Mouse (Mus musculus): ENCODE measurements around the gene Vav1. TPM values are rescaled to one million over a fixed set of nuclear protein-coding genes. Genes with fewer than 3 reads are reported as not detected.
A peak's percentile ranks its signal among the peaks of the same experiment; 100 is the strongest.

Gene Vav1
- polyA plus RNA-seq, 1 experiment from 2014 or later: 3.9 TPM

- no peak overlapping the region for H3K27ac ChIP-seq (ENCODE audit: low read length)
- H3K27me3 ChIP-seq (ENCODE audit: control insufficient read depth, insufficient read depth, low read depth, low read length): no peaks in the 10 kb centered on the region
- H3K4me1 ChIP-seq (replicated peaks; ENCODE audit: control insufficient read depth, insufficient read depth, low read length): no peaks in the 10 kb centered on the region
- ATAC-seq (ENCODE audit: low read depth): peak; percentile 90
- no peak overlapping the region for H3K4me3 ChIP-seq (ENCODE audit: low read length)
- no peaks in the 10 kb centered on the region for H3K9me3 ChIP-seq (ENCODE audit: control insufficient read depth, low read length)
- no peak overlapping the region for H3K4me2 ChIP-seq (ENCODE audit: low read depth, low read length)
- 0 out of 2 replicates have a peak overlapping the region, but pooled peaks have one; percentile 26 for H3K9ac ChIP-seq (ENCODE audit: low read length)
- WGBS: 7% methylated on average over 11 of the region's 11 CpGs
- H3K36me3 ChIP-seq (ENCODE audit: control insufficient read depth, insufficient read depth, low read length): no peaks in the 10 kb centered on the region
Measured at GRCm38 (mm10) chr17:57335673-57336303, 56.9 kb downstream of the Vav1 start.

- Histone ChIP-seq H3K4me3 (ENCODE audit: low read length) (no peak overlapping the region), H3K9me3 (ENCODE audit: control insufficient read depth, low read length) (no peaks in the 10 kb centered on the region), H3K27ac (ENCODE audit: low read length) (no peak overlapping the region), H3K9ac (ENCODE audit: low read length) (no peak overlapping the region), H3K4me1 (replicated peaks; ENCODE audit: control insufficient read depth, insufficient read depth, low read length) (no peaks in the 10 kb centered on the region), H3K36me3 (ENCODE audit: control insufficient read depth, insufficient read depth, low read length) (no peaks in the 10 kb centered on the region), H3K27me3 (ENCODE audit: control insufficient read depth, insufficient read depth, low read depth, low read length) (no peaks in the 10 kb centered on the region), H3K4me2 (ENCODE audit: low read depth, low read length) (no peak overlapping the region)
- no peak for ATAC-seq (ENCODE audit: low read depth)
- 73% methylated on average over 10 of the region's 10 CpGs for WGBS
Measured at GRCm38 (mm10) chr17:57337996-57338395, 59.1 kb downstream of the Vav1 start.

GRCm38 (mm10) chr17:57339298-57339697, 60.4 kb downstream of the Vav1 start:
- no peaks in the 10 kb centered on the region for H3K36me3 ChIP-seq (ENCODE audit: control insufficient read depth, insufficient read depth, low read length)
- H3K9me3 ChIP-seq (ENCODE audit: control insufficient read depth, low read length): no peaks in the 10 kb centered on the region
- no peaks in the 10 kb centered on the region for H3K27me3 ChIP-seq (ENCODE audit: control insufficient read depth, insufficient read depth, low read depth, low read length)
- 63% methylated on average over 9 of the region's 9 CpGs for WGBS
- H3K4me1 ChIP-seq (replicated peaks; ENCODE audit: control insufficient read depth, insufficient read depth, low read length): no peaks in the 10 kb centered on the region
- H3K27ac ChIP-seq (ENCODE audit: low read length): no peak overlapping the region
- no peak overlapping the region for H3K4me3 ChIP-seq (ENCODE audit: low read length)
- no peak overlapping the region for H3K9ac ChIP-seq (ENCODE audit: low read length)
- ATAC-seq (ENCODE audit: low read depth): no peak
- no peak overlapping the region for H3K4me2 ChIP-seq (ENCODE audit: low read depth, low read length)

- Histone ChIP-seq H3K27me3 (ENCODE audit: control insufficient read depth, insufficient read depth, low read depth, low read length) (no peaks in the 10 kb centered on the region), H3K9ac (ENCODE audit: low read length) (no peak overlapping the region), H3K36me3 (ENCODE audit: control insufficient read depth, insufficient read depth, low read length) (no peaks in the 10 kb centered on the region), H3K4me2 (ENCODE audit: low read depth, low read length) (no peak overlapping the region), H3K27ac (ENCODE audit: low read length) (no peak overlapping the region), H3K4me3 (ENCODE audit: low read length) (no peak overlapping the region), H3K9me3 (ENCODE audit: control insufficient read depth, low read length) (no peaks in the 10 kb centered on the region), H3K4me1 (replicated peaks; ENCODE audit: control insufficient read depth, insufficient read depth, low read length) (no peaks in the 10 kb centered on the region)
- 64% methylated on average over 4 of the region's 4 CpGs for WGBS
- no peak for ATAC-seq (ENCODE audit: low read depth)
Measured at GRCm38 (mm10) chr17:57341568-57341967, 62.7 kb downstream of the Vav1 start.

- no peak overlapping the region for H3K27ac ChIP-seq (ENCODE audit: low read length)
- no peaks in the 10 kb centered on the region for H3K4me1 ChIP-seq (replicated peaks; ENCODE audit: control insufficient read depth, insufficient read depth, low read length)
- no peaks in the 10 kb centered on the region for H3K9me3 ChIP-seq (ENCODE audit: control insufficient read depth, low read length)
- no peak overlapping the region for H3K9ac ChIP-seq (ENCODE audit: low read length)
- WGBS: 74% methylated on average over 2 of the region's 2 CpGs
- H3K4me2 ChIP-seq (ENCODE audit: low read depth, low read length): no peak overlapping the region
- H3K27me3 ChIP-seq (ENCODE audit: control insufficient read depth, insufficient read depth, low read depth, low read length): no peaks in the 10 kb centered on the region
- no peak for ATAC-seq (ENCODE audit: low read depth)
- no peak overlapping the region for H3K4me3 ChIP-seq (ENCODE audit: low read length)
- no peaks in the 10 kb centered on the region for H3K36me3 ChIP-seq (ENCODE audit: control insufficient read depth, insufficient read depth, low read length)
Measured at GRCm38 (mm10) chr17:57344029-57344707, 65.3 kb downstream of the Vav1 start.

- Histone ChIP-seq H3K4me1 (replicated peaks; ENCODE audit: control insufficient read depth, insufficient read depth, low read length) (no peaks in the 10 kb centered on the region), H3K4me3 (ENCODE audit: low read length) (no peak overlapping the region), H3K9me3 (ENCODE audit: control insufficient read depth, low read length) (no peaks in the 10 kb centered on the region), H3K27ac (ENCODE audit: low read length) (no peak overlapping the region), H3K36me3 (ENCODE audit: control insufficient read depth, insufficient read depth, low read length) (no peaks in the 10 kb centered on the region), H3K9ac (ENCODE audit: low read length) (no peak overlapping the region), H3K4me2 (ENCODE audit: low read depth, low read length) (no peak overlapping the region), H3K27me3 (ENCODE audit: control insufficient read depth, insufficient read depth, low read depth, low read length) (no peaks in the 10 kb centered on the region)
- WGBS: 57% methylated on average over 6 of the region's 6 CpGs
- ATAC-seq (ENCODE audit: low read depth): no peak
Measured at GRCm38 (mm10) chr17:57347017-57347416, 68.1 kb downstream of the Vav1 start.

GRCm38 (mm10) chr17:57347781-57348180, 68.9 kb downstream of the Vav1 start:
- 76% methylated on average over 2 of the region's 2 CpGs for WGBS
- no peak overlapping the region for H3K4me3 ChIP-seq (ENCODE audit: low read length)
- no peaks in the 10 kb centered on the region for H3K27me3 ChIP-seq (ENCODE audit: control insufficient read depth, insufficient read depth, low read depth, low read length)
- no peaks in the 10 kb centered on the region for H3K4me1 ChIP-seq (replicated peaks; ENCODE audit: control insufficient read depth, insufficient read depth, low read length)
- ATAC-seq (ENCODE audit: low read depth): no peak
- no peaks in the 10 kb centered on the region for H3K9me3 ChIP-seq (ENCODE audit: control insufficient read depth, low read length)
- no peak overlapping the region for H3K9ac ChIP-seq (ENCODE audit: low read length)
- no peaks in the 10 kb centered on the region for H3K36me3 ChIP-seq (ENCODE audit: control insufficient read depth, insufficient read depth, low read length)
- H3K4me2 ChIP-seq (ENCODE audit: low read depth, low read length): no peak overlapping the region
- H3K27ac ChIP-seq (ENCODE audit: low read length): no peak overlapping the region

GRCm38 (mm10) chr17:57349067-57349466, 70.2 kb downstream of the Vav1 start:
- H3K4me2 ChIP-seq (ENCODE audit: low read depth, low read length): no peak overlapping the region

GRCm38 (mm10) chr17:57350212-57350611, 71.3 kb downstream of the Vav1 start:
- no peak for ATAC-seq (ENCODE audit: low read depth)
- Histone ChIP-seq H3K4me2 (ENCODE audit: low read depth, low read length) (no peak overlapping the region), H3K9ac (ENCODE audit: low read length) (no peak overlapping the region), H3K4me3 (ENCODE audit: low read length) (no peak overlapping the region), H3K36me3 (ENCODE audit: control insufficient read depth, insufficient read depth, low read length) (no peaks in the 10 kb centered on the region), H3K27me3 (ENCODE audit: control insufficient read depth, insufficient read depth, low read depth, low read length) (no peaks in the 10 kb centered on the region), H3K4me1 (replicated peaks; ENCODE audit: control insufficient read depth, insufficient read depth, low read length) (no peaks in the 10 kb centered on the region), H3K27ac (ENCODE audit: low read length) (no peak overlapping the region), H3K9me3 (ENCODE audit: control insufficient read depth, low read length) (no peaks in the 10 kb centered on the region)
- 87% methylated on average over 5 of the region's 5 CpGs for WGBS

More at GRCm38 (mm10) chr17:57349067-57349466, 70.2 kb downstream of the Vav1 start:
- no peaks in the 10 kb centered on the region for H3K27me3 ChIP-seq (ENCODE audit: control insufficient read depth, insufficient read depth, low read depth, low read length)
- WGBS: 63% methylated on average over 5 of the region's 5 CpGs
- ATAC-seq (ENCODE audit: low read depth): no peak
- H3K9ac ChIP-seq (ENCODE audit: low read length): no peak overlapping the region
- H3K4me3 ChIP-seq (ENCODE audit: low read length): no peak overlapping the region
- no peaks in the 10 kb centered on the region for H3K36me3 ChIP-seq (ENCODE audit: control insufficient read depth, insufficient read depth, low read length)
- H3K4me1 ChIP-seq (replicated peaks; ENCODE audit: control insufficient read depth, insufficient read depth, low read length): no peaks in the 10 kb centered on the region
- H3K9me3 ChIP-seq (ENCODE audit: control insufficient read depth, low read length): no peaks in the 10 kb centered on the region
- no peak overlapping the region for H3K27ac ChIP-seq (ENCODE audit: low read length)
